Mouse (Mus musculus) layer of hippocampus, postnatal 25 days (tissue): ENCODE data around the gene Olfr432. TPM values are rescaled to one million over a fixed set of nuclear protein-coding genes. Genes with fewer than 3 reads are reported as not detected.
"Not testable (repeated sequence)": the region's sequence is repeated elsewhere in the genome, so short reads cannot be mapped to it uniquely, and the experiment has no call there.

Source experiments
- DNase-seq, 2 experiments: peaks; one replicate each; pipeline ENCODE4 v3.0.0; 2022; ENCODE audit warnings: mixed read lengths in 2 of 2, low spot score in 1 of 2; ENCODE audit errors: extremely low spot score in 1 of 2
- total RNA-seq, 2 experiments: library from RNA; stranded (reverse); gene quantifications; 2 replicates each; pipeline ENCODE4 v1.2.3; 2021

Gene Olfr432
- not detected for total RNA-seq

DNA sequence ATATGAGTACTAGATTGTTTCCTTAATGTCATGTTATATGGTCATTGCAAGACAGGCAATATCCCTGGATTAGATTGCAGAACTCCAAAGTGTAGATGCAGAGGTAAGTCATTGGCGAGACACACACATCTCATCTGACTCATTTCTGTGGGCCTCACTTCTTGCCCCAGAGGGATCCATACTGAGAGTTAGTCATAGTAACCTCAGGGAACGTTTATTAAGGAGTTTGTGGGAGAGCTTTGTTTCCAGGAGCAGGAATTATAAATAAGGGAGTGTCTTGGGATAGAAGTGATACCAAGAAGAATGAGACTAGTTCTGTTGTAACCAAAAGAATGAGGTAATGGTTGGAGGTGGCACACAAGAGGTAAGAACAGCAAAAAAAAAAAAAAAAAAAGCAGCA lies at the start of gene Olfr432:
Olfr432 (plus strand) TSS at position 313 of the 400 bp plus-strand sequence.
- no peak for DNase-seq

DNA sequence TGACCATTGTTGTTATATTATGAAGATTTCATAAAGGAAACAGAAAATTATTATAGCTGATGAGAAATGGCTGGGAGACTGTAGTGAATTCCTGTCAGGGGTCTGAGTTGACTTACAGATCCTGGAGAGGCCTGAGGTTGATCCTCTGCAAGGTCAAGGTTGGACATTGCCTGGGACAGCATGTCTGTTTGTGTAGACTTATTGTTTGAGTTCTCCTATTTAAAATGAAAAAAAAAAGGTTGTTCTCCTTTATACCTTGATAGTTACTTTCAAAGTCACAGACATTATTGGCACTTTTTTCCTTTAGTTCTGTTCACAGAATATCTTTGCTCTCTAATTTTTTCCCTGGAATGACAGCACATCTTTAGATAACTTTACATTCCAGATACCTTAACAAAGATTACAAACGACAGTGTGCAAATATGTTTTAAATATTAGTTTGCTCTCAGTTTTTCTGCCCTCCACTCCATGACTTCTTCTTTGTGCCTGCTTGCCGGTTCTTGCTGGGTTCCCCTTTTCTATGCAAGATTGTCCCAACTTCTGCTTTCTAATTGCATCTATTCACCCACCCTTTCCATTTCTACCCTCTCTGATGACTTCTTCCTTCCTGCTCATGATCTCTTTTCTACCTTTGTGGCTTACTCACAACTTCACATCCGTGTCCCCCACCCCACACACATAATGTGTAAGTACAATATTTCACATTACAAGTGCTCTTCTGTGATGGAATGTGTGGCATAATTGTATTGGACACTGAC lies 44.5 kb upstream of the Olfr432 start:
- not testable (repeated sequence) for DNase-seq

DNA sequence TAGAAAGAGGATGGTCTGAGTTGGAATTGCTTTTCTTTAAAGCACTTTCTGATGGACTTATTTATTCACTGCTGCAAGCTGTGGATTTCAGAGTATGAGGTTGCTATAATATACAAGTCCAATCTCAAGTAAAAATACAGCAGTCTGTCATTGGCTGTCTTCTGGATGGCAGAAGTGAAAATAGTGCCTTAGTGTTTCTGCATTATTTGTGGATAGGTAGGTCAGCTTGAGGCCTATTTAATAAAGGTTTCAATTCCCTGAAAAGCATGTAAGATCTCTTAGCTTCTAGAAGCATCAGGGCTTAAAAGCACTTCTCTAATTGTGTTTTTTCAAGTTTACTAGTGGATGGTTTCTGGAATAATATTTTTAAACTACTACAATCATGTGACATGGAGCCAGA lies 42.0 kb upstream of the Olfr432 start:
- not testable (repeated sequence) for DNase-seq

DNA sequence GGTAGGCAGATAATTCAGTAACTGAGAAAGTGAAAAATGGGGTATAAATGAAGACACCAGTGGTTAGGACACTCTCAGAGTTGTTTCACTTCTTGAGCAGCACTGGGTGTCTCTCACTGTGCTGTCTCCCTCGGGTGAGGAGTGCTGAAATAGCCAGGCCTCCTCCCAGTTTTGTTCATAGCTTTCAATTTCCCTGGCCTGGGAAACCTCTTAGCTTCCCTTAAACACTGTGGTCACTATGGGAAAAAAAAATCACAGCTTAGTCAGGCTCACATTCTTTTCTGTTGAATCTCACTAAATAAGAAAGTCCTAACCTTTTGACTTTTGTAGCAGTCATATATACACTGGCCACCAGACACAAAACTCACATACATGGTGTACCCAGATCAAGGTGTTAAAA lies 17.3 kb upstream of the Olfr432 start, which contains the start of gene Ifi205:
Ifi205 (minus strand) TSS at position 113 of the 400 bp plus-strand sequence.
- DNase-seq: no peak

GRCm38 (mm10) chr1:174035841-174036240 lies 13.2 kb upstream of the Olfr432 start:
- DNase-seq: no peak

DNA sequence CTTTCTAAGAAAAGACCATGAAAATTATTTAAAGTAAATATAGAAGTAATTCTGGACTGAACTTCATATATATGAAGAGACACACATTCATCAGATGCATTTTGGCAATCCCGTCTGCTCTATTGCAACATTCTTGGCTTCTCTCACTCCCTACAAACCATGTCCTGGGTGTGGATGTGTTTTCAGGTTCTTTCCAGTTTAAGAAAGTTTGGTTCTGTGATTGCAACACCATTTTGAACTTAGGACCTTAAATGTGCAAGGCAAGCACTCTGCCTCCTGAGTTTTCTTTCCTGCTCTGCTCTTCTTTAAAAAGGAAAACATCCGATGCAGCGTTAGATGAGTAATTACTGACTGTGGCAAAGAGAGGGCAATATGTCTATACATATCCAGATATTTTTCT lies 10.5 kb upstream of the Olfr432 start:
- DNase-seq: no peak

- DNase-seq: peak in 1 of 2 experiments; percentile 10
Measured at GRCm38 (mm10) chr1:174040523-174041177, 8.4 kb upstream of the Olfr432 start, which contains the start of gene Olfr433. Olfr433 (plus strand) TSS chr1:174040705.

GRCm38 (mm10) chr1:174042091-174042884 lies 6.7 kb upstream of the Olfr432 start:
- not testable (repeated sequence) for DNase-seq

- DNase-seq: no peak
Measured at GRCm38 (mm10) chr1:174044431-174044830, 4.6 kb upstream of the Olfr432 start.

- not testable (repeated sequence) for DNase-seq
Measured at GRCm38 (mm10) chr1:174048227-174048626, 778 bp upstream of the Olfr432 start.

- not testable (repeated sequence) for DNase-seq
Measured at GRCm38 (mm10) chr1:174049357-174049756, 352 bp downstream of the Olfr432 start.

DNA sequence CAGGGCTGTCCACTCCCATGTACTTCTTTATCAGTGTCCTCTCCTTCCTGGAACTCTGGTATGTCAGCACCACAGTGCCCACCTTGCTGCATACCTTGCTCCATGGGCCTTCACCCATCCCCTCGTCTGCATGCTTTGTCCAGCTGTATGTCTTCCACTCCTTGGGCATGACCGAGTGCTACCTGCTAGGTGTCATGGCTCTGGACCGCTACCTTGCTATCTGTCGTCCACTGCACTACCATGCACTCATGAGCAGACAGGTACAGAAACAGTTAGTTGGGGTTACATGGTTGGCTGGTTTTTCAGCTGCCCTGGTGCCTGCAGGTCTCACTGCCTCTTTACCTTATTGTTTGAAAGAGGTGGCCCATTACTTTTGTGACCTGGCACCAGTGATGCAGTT lies 1.5 kb downstream of the Olfr432 start:
- DNase-seq: no peak

DNA sequence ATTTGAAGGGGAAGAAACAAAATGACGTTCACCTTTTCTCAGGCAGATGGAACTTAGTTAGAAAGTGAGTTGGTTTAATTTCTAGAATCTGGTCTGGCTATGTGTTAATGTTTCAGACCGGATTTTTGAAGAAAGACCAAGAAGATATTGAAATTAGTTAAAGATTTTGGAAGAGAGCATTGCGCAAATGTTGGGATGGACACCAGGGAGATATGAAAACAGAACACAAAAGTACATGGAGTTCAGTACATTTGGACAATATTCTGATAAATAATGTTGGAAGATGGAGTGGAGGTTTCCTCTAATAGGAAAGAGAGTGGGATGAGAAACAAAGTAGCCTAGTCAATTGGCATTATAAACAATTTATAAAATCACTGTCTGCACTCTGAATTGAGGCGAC lies 2.5 kb downstream of the Olfr432 start:
- DNase-seq: no peak

GRCm38 (mm10) chr1:174051931-174052536 lies 3.0 kb downstream of the Olfr432 start:
- DNase-seq: no peak

DNA sequence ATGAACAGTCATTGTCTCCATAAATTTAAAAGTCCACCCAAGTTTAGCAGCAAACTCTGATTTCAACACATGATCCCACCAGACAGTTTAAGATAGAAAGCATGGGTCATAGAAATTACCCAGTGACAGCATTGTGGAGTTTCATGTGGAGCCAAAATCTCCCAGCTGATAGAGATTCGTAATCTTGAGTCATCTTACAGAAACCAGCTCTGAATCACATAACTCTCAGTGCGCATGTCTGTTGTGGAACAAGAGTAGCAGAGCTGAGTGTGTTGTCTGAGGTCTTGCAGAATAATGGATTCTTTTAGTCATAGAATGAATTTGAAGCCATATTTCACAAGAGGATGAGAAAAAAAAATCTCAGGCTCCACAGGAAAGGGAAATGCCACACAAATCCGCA lies 4.0 kb downstream of the Olfr432 start:
- no peak for DNase-seq

DNA sequence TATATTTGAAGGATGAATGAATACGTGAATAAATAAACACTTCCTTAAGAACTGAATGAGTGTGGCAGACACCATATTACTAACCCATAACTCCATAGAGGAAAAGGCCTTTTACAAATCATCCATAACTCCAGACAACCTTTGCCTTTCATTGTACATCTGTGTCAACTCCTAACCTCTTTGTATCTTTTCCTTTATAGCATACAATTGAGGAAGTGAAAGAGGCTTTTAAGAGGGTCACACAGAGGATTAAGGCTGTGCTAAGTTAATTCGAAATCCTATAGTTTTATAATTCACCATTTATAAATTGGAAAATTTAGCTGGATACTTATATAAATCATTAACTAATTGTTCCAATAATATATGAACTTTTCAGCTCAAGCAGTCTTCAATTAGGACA lies 6.2 kb downstream of the Olfr432 start:
- no peak for DNase-seq

DNA sequence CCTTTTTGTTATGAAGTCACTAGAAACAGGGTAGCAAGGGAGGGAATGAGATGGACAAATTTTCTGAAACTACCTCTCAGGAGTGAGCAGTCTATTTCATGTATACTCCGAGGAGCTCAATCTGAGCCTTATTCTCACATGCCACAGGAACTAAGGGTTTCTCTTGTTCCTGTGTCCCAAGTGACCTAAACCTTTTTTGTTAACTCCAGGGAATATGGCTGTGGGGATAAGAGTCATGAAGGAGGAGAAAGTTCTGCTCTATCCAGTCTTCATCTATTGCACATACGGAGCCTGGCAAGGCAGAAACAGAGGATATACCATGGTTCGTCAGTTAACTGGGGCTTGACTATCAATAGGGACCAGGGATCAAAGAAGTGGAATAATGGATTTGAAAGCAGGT lies 17.3 kb downstream of the Olfr432 start, which contains the start of gene Olfr430:
Olfr430 (plus strand) TSS at position 301 of the 400 bp plus-strand sequence.
- no peak for DNase-seq

- no peak for DNase-seq
Measured at GRCm38 (mm10) chr1:174084031-174084430, 35.0 kb downstream of the Olfr432 start, which contains the start of gene Olfr429. Olfr429 (plus strand) TSS chr1:174084331.

DNA sequence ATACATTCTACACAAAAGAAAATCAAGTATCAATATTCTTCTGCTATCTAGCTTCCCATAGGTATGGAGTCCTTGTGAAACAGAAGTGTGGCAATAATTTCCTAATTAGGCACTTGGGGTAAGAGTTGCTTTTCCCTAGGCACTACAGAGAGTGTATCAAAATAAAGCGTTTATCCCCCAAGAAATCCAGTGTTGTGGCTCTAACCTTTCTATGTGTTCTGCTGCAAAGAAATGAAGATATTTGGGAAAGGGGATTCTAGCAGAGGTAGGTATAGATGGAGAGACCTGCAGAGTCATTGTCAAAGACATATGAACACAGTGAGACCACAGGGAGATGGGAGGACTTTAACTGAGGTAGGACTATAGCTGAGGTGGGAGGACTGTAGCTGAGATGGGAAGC lies 47.6 kb downstream of the Olfr432 start, which contains the start of gene Olfr427:
Olfr427 (plus strand) TSS at position 301 of the 400 bp plus-strand sequence.
- no peak for DNase-seq

DNA sequence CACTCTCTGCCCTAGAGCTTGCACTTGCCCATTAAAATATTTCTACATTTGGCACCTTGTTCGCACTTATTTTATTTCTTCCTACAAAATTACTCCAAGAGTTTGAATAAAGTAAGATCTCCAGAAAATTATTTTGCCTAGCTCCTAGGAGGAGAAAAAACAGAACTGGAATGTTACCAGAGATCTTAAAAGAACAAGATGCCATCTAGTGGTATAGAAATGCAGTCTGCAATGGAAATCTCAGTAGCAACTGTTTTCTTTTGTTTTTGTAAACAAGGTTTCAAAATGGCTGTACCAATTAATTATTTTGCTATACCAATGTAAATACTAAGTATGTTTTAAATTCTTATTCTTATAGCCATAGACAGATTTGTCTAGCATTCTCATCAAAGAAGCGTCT lies 54.7 kb downstream of the Olfr432 start:
- DNase-seq: no peak
